Comparison of ENCODE assay signal across 23 mouse cellular contexts in genomic region chr2:166450380-166450779, GRCm38 (mm10).
DNase-seq lines count a peak whose midpoint lies in the region; ATAC-seq and TF ChIP-seq lines count a peak whose summit lies in the region.
"Had no signal": no experiment of that assay in that cellular context is flagged by ENCODE, and none has a peak within 500 bp of the region (broad histone marks: within the 10 kb centered on the region; RNA-seq: fewer than 3 reads in every experiment).

No protein-coding gene starts in this region.

- WGBS in hindbrain, postnatal 0 days: 29% methylated on average over 10 of the region's 10 CpGs
- WGBS in hindbrain, embryonic 16.5 days: 47% methylated on average over 10 of the region's 10 CpGs
- WGBS in embryonic facial prominence, embryonic 13.5 days: 44% methylated on average over 10 of the region's 10 CpGs
- 80% methylated on average over 10 of the region's 10 CpGs for WGBS in limb, embryonic 10.5 days

- no peaks in the 10 kb centered on the region for H3K27me3 ChIP-seq in hindbrain, postnatal 0 days (ENCODE audit: insufficient read depth, low read length)
- no peaks in the 10 kb centered on the region; the same call in 1 of the 2 replicates for H3K27me3 ChIP-seq in hindbrain, embryonic 16.5 days (replicated peaks; ENCODE audit: control insufficient read depth, insufficient read depth, low read length)
- no peaks in the 10 kb centered on the region; the same call in 1 of the 2 replicates for H3K27me3 ChIP-seq in embryonic facial prominence, embryonic 13.5 days
- no peaks in the 10 kb centered on the region for H3K27me3 ChIP-seq in limb, embryonic 10.5 days (ENCODE audit: low read depth, poor library complexity, severe bottlenecking)
- H3K27me3 ChIP-seq: embryonic facial prominence, embryonic 15.5 days; neural tube, embryonic 12.5 days had no signal

- no peak overlapping the region for H3K27ac ChIP-seq in hindbrain, postnatal 0 days
- H3K27ac ChIP-seq in hindbrain, embryonic 16.5 days (ENCODE audit: low read depth, low read length): no peak overlapping the region
- peak overlapping the region; percentile 23; the same call in 1 of the 2 replicates for H3K27ac ChIP-seq in embryonic facial prominence, embryonic 13.5 days
- H3K27ac ChIP-seq in limb, embryonic 10.5 days: peak overlapping the region; percentile 64
- H3K27ac ChIP-seq: embryonic facial prominence, embryonic 15.5 days; liver, embryonic 14.5 days; lung, embryonic 15.5 days; neural tube, embryonic 12.5 days; stomach, postnatal 0 days had no signal

- no peaks in the 10 kb centered on the region for H3K36me3 ChIP-seq in hindbrain, postnatal 0 days (ENCODE audit: insufficient read depth, low read length)
- H3K36me3 ChIP-seq in hindbrain, embryonic 16.5 days (ENCODE audit: control insufficient read depth, insufficient read depth, low read length): no peaks in the 10 kb centered on the region
- H3K36me3 ChIP-seq in embryonic facial prominence, embryonic 13.5 days: no peaks in the 10 kb centered on the region
- H3K36me3 ChIP-seq in limb, embryonic 10.5 days: no peaks in the 10 kb centered on the region
- H3K36me3 ChIP-seq: embryonic facial prominence, embryonic 15.5 days; lung, embryonic 15.5 days; neural tube, embryonic 12.5 days had no signal

- H3K4me3 ChIP-seq in hindbrain, postnatal 0 days (ENCODE audit: low read length): no peak overlapping the region
- no peak overlapping the region for H3K4me3 ChIP-seq in hindbrain, embryonic 16.5 days (ENCODE audit: low read length)
- no peak overlapping the region for H3K4me3 ChIP-seq in embryonic facial prominence, embryonic 13.5 days
- H3K4me3 ChIP-seq in limb, embryonic 10.5 days: no peak overlapping the region
- H3K4me3 ChIP-seq: embryonic facial prominence, embryonic 15.5 days; lung, embryonic 15.5 days; neural tube, embryonic 12.5 days had no signal

- no peak overlapping the region for H3K4me2 ChIP-seq in hindbrain, postnatal 0 days (ENCODE audit: low read depth, low read length)
- H3K4me2 ChIP-seq in hindbrain, embryonic 16.5 days (ENCODE audit: low read length): no peak overlapping the region
- no peak overlapping the region for H3K4me2 ChIP-seq in embryonic facial prominence, embryonic 13.5 days
- H3K4me2 ChIP-seq: embryonic facial prominence, embryonic 15.5 days; heart, embryonic 11.5 days; lung, embryonic 15.5 days; neural tube, embryonic 12.5 days had no signal

- peaks cover 4% of the 10 kb centered on the region; the same call in 1 of the 2 replicates for H3K4me1 ChIP-seq in hindbrain, postnatal 0 days (ENCODE audit: insufficient read depth, low read length)
- H3K4me1 ChIP-seq in hindbrain, embryonic 16.5 days (ENCODE audit: control insufficient read depth, insufficient read depth, low read depth, low read length): peaks cover 19% of the 10 kb centered on the region
- peaks cover 60% of the 10 kb centered on the region for H3K4me1 ChIP-seq in embryonic facial prominence, embryonic 13.5 days
- H3K4me1 ChIP-seq in limb, embryonic 10.5 days: peaks cover 79% of the 10 kb centered on the region

- H3K9ac ChIP-seq in hindbrain, postnatal 0 days (replicated peaks; ENCODE audit: low read length): no peak overlapping the region
- no peak overlapping the region for H3K9ac ChIP-seq in hindbrain, embryonic 16.5 days (ENCODE audit: low read depth, low read length)
- H3K9ac ChIP-seq in embryonic facial prominence, embryonic 13.5 days: no peak overlapping the region
- H3K9ac ChIP-seq: embryonic facial prominence, embryonic 15.5 days; liver, embryonic 14.5 days; lung, embryonic 15.5 days; neural tube, embryonic 12.5 days had no signal

- ATAC-seq in hindbrain, postnatal 0 days: no peak
- no peak for ATAC-seq in hindbrain, embryonic 16.5 days
- no peak for ATAC-seq in embryonic facial prominence, embryonic 13.5 days (ENCODE audit: insufficient number of reproducible peaks, insufficient read depth, low FRiP score, low TSS enrichment, low read depth)
- ATAC-seq: intestine, embryonic 16.5 days had no signal

- no peaks in the 10 kb centered on the region for H3K9me3 ChIP-seq in hindbrain, postnatal 0 days (ENCODE audit: low read length)
- H3K9me3 ChIP-seq in hindbrain, embryonic 16.5 days (ENCODE audit: control insufficient read depth, low read length): no peaks in the 10 kb centered on the region
- H3K9me3 ChIP-seq in embryonic facial prominence, embryonic 13.5 days: no peaks in the 10 kb centered on the region
- no peaks in the 10 kb centered on the region for H3K9me3 ChIP-seq in limb, embryonic 10.5 days (replicated peaks)
- H3K9me3 ChIP-seq: embryonic facial prominence, embryonic 15.5 days; lung, embryonic 15.5 days; neural tube, embryonic 12.5 days had no signal

- TF ChIP-seq CTCF in hindbrain, postnatal 0 days (IDR thresholded peaks at IDR 0.05; ENCODE audit: low read depth): no peak

- peak; percentile 34 to 41 for DNase-seq in cerebellum, postnatal 14 days
- DNase-seq in cerebellum, adult 11 months: no peak
- DNase-seq in hindbrain, postnatal 0 days (ENCODE audit: low spot score): peak; percentile 56
- DNase-seq in limb, embryonic 10.5 days (ENCODE audit: low spot score): no peak
- no peak for DNase-seq in thymus, postnatal 25 days
- no peak for DNase-seq in urinary bladder, postnatal 14 days (ENCODE audit: low spot score)
- DNase-seq: adrenal gland, postnatal 14 days; cerebellum, adult 9-11 months; gastrocnemius, postnatal 10 days; heart, postnatal 10 days; kidney, adult 9 months; kidney, postnatal 14 days; lung, postnatal 4 days; right cerebral cortex, postnatal 14 days had no signal

Comparison
In these comparisons a context has a peak if more than half of its experiments do, and no peak if none do; other contexts are left out.
1. DNase-seq: peak in cerebellum, postnatal 14 days (2 of 2) and hindbrain, postnatal 0 days (single experiment); none in cerebellum, adult 11 months (single experiment), limb, embryonic 10.5 days (single experiment), thymus, postnatal 25 days (single experiment) and urinary bladder, postnatal 14 days (single experiment).
2. H3K27ac ChIP-seq: peak in embryonic facial prominence, embryonic 13.5 days (single experiment) and limb, embryonic 10.5 days (single experiment); none in hindbrain, postnatal 0 days (single experiment) and hindbrain, embryonic 16.5 days (single experiment).